Mouse (Mus musculus) midbrain, embryonic 11.5 days (tissue): ENCODE measurements at regions not wholly inside any gene's neighbourhood (a gene's known extent, or its start where the extent isn't known, plus 50 kb on each side); places are given as distances from the start of the nearest gene placed in this dataset.
A peak's percentile ranks its signal among the peaks of the same experiment; 100 is the strongest.

Experiments
- ATAC-seq: fragments of 200-750 bp; cut with Nextera tagmentation; 2 replicates; pipeline ENCODE4 v1.8.0; 2017; ENCODE audit warnings: moderate TSS enrichment, moderate library complexity; ENCODE audit not compliant: low FRiP score
- DNase-seq: peaks from one replicate; pipeline ENCODE4 v3.0.0; 2015; ENCODE audit warnings: low spot score; ENCODE audit errors: missing footprints
- H3K27ac ChIP-seq: fragments of 300-500 bp; sonication (generic); 2 replicates; pipeline ENCODE4 v1.5.1; 2014; ENCODE audit warnings: low read depth, low read length
- H3K27me3 ChIP-seq: fragments of 300-500 bp; sonication (generic); 2 replicates; pipeline ENCODE4 v1.6.1; 2014; ENCODE audit warnings: mild to moderate bottlenecking, low read length, moderate library complexity, mixed read lengths; ENCODE audit not compliant: control insufficient read depth, insufficient read depth
- H3K36me3 ChIP-seq: fragments of 300-500 bp; sonication (generic); 2 replicates; pipeline ENCODE4 v1.6.1; 2014; ENCODE audit warnings: mild to moderate bottlenecking, low read length, moderate library complexity, mixed read lengths; ENCODE audit not compliant: control insufficient read depth, insufficient read depth
- H3K4me1 ChIP-seq: fragments of 300-500 bp; sonication (generic); 2 replicates; pipeline ENCODE4 v1.6.1; 2014; ENCODE audit warnings: low read length; ENCODE audit not compliant: control insufficient read depth, insufficient read depth
- H3K4me2 ChIP-seq: fragments of 300-500 bp; sonication (generic); 2 replicates; pipeline ENCODE4 v1.6.1; 2014; ENCODE audit warnings: mild to moderate bottlenecking, moderate library complexity
- H3K4me3 ChIP-seq: fragments of 300-500 bp; sonication (generic); 2 replicates; pipeline ENCODE4 v1.5.1; 2014; ENCODE audit warnings: low read depth, low read length
- H3K9ac ChIP-seq: fragments of 300-500 bp; sonication (generic); 2 replicates; pipeline ENCODE4 v1.6.1; 2014; ENCODE audit warnings: low read length
- H3K9me3 ChIP-seq: fragments of 300-500 bp; sonication (generic); 2 replicates; pipeline ENCODE4 v1.6.1; 2016; ENCODE audit warnings: low read length; ENCODE audit not compliant: control insufficient read depth
- WGBS: fragments of 180-500 bp; shearing (Covaris S2); extraction: QIAGEN DNeasy Blood & Tissue Kit; methylation state at CpG from one replicate; pipeline ENCODE4 v1.1.7; 2014; 5-methylcytosine and 5-hydroxymethylcytosine counted together

- H3K27ac ChIP-seq = no peak overlapping the region
- H3K27me3 ChIP-seq = no peaks in the 10 kb centered on the region
- ATAC-seq (no peak), DNase-seq (no peak)
- 89% methylated on average over 4 of the region's 4 CpGs for WGBS
- H3K9me3 ChIP-seq = no peaks in the 10 kb centered on the region
- no peak overlapping the region for H3K9ac ChIP-seq
- H3K36me3 ChIP-seq = no peaks in the 10 kb centered on the region
- H3K4me3 ChIP-seq = no peak overlapping the region
- H3K4me1 ChIP-seq = no peaks in the 10 kb centered on the region
- H3K4me2 ChIP-seq = no peak overlapping the region
Measured at GRCm38 (mm10) chr8:50802938-50803337, 1959.2 kb upstream of the Tenm3 start.

GRCm38 (mm10) chr8:50787441-50787840 is 1943.7 kb upstream of the Tenm3 start:
- Histone ChIP-seq H3K27me3 (no peaks in the 10 kb centered on the region), H3K9me3 (no peaks in the 10 kb centered on the region), H3K27ac (no peak overlapping the region), H3K4me2 (no peak overlapping the region), H3K4me1 (no peaks in the 10 kb centered on the region), H3K4me3 (no peak overlapping the region), H3K9ac (no peak overlapping the region), H3K36me3 (no peaks in the 10 kb centered on the region)
- DNase-seq (peak; percentile 51), ATAC-seq (no peak)

DNA sequence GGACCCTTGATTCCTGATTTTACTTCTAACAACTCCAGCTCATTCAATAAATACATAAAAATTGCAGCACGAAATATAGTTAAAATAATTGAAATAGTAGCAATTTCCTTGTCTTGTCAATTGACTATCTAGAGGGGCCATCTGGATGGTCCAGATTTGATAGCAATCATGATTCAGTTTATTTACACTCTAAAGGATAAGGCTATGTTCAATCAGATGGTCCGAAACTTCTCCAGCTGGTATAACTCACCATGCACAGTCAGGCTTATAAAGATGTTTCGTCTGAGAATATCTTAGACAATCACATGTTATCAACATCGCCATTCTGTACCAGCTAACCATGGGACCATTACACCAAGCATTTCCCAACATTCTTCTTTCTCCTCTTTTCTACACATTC is 1926.9 kb upstream of the Tenm3 start:
- Histone ChIP-seq H3K4me3 (no peak overlapping the region), H3K27me3 (no peaks in the 10 kb centered on the region), H3K9ac (no peak overlapping the region), H3K9me3 (no peaks in the 10 kb centered on the region), H3K27ac (no peak overlapping the region), H3K4me1 (no peaks in the 10 kb centered on the region), H3K4me2 (no peak overlapping the region), H3K36me3 (no peaks in the 10 kb centered on the region)
- no peak for ATAC-seq
- WGBS = 87% methylated on average over 4 of the region's 4 CpGs
- no peak for DNase-seq
